Mouse (Mus musculus) thymus, postnatal 0 days (tissue): ENCODE data around the gene Fuz. TPM values are rescaled to one million over a fixed set of nuclear protein-coding genes. Genes with fewer than 3 reads are reported as not detected.
"Not testable (repeated sequence)": the region's sequence is repeated elsewhere in the genome, so short reads cannot be mapped to it uniquely, and the experiment has no call there.

ENCODE experiments used
- DNase-seq: peaks from one replicate; pipeline ENCODE4 v3.0.0-alpha.2; 2015; ENCODE audit warnings: low spot score
- polyA plus RNA-seq: library from polyadenylated mRNA; unstranded; fragments of >200 nt; fragmentation: Nextera tagmentation; extraction: Ambion mirVana; gene quantifications from 2 replicates; pipeline ENCODE4 v1.2.1, GENCODE M21; 2015

Fuz gene
- polyA plus RNA-seq, 1 experiment from 2014 or later, result 13.8 TPM

- DNase-seq, result peak; percentile 68
Measured at GRCm38 (mm10) chr7:44860576-44861428, 35.1 kb upstream of the Fuz start.

GRCm38 (mm10) chr7:44861429-44861816 is 34.5 kb upstream of the Fuz start:
- DNase-seq, result no peak

- DNase-seq, result no peak
Measured at GRCm38 (mm10) chr7:44862434-44862833, 33.4 kb upstream of the Fuz start.

- no peak for DNase-seq
Measured at GRCm38 (mm10) chr7:44863210-44863609, 32.7 kb upstream of the Fuz start.

GRCm38 (mm10) chr7:44863982-44864494 is 31.8 kb upstream of the Fuz start:
- no peak for DNase-seq

- DNase-seq, result no peak
Measured at GRCm38 (mm10) chr7:44864595-44865542, 31.0 kb upstream of the Fuz start.

- DNase-seq, result no peak
Measured at GRCm38 (mm10) chr7:44866276-44867009, 29.4 kb upstream of the Fuz start.

GRCm38 (mm10) chr7:44867010-44867702 is 28.7 kb upstream of the Fuz start:
- DNase-seq, result no peak

- no peak for DNase-seq
Measured at GRCm38 (mm10) chr7:44867802-44868201, 28.1 kb upstream of the Fuz start.

GRCm38 (mm10) chr7:44868465-44868864 is 27.4 kb upstream of the Fuz start:
- DNase-seq, result no peak

GRCm38 (mm10) chr7:44868919-44869696 is 26.8 kb upstream of the Fuz start:
- peak; percentile 47 for DNase-seq

- peak; percentile 93 for DNase-seq
Measured at GRCm38 (mm10) chr7:44869697-44870528, 26.0 kb upstream of the Fuz start, which contains the start of gene Ptov1. Gene Ptov1 (minus strand): TSS chr7:44869788.

- DNase-seq, result no peak
Measured at GRCm38 (mm10) chr7:44870614-44871013, 25.3 kb upstream of the Fuz start.

GRCm38 (mm10) chr7:44871181-44871580 is 24.7 kb upstream of the Fuz start:
- no peak for DNase-seq

GRCm38 (mm10) chr7:44871774-44872173 is 24.1 kb upstream of the Fuz start:
- DNase-seq, result not testable (repeated sequence)

GRCm38 (mm10) chr7:44877833-44878232 is 18.0 kb upstream of the Fuz start:
- no peak for DNase-seq

- DNase-seq, result no peak
Measured at GRCm38 (mm10) chr7:44883036-44883435, 12.8 kb upstream of the Fuz start.

GRCm38 (mm10) chr7:44884637-44885036 is 11.2 kb upstream of the Fuz start:
- DNase-seq, result no peak

GRCm38 (mm10) chr7:44886964-44887363 is 8.9 kb upstream of the Fuz start:
- no peak for DNase-seq
